Mouse (Mus musculus) small intestine, adult 10 weeks (tissue): Measurements from ENCODE around the gene Pde3b. TPM values are rescaled to one million over a fixed set of nuclear protein-coding genes. Genes with fewer than 3 reads are reported as not detected.

Experiments used
- polyA plus RNA-seq: library from polyadenylated mRNA; stranded (reverse); fragments of 350-450 nt; fragmentation: Illumina TruSeq; extraction: RNeasy Lipid Tissue Mini Kit (QIAGEN cat#74804); gene quantifications from one replicate; pipeline ENCODE4 v1.2.3, GENCODE M21; 2014; ENCODE audit warnings: low replicate concordance

The Pde3b gene
- 17.7 TPM for polyA plus RNA-seq

GRCm38 (mm10) chr7:114414421-114415335 lies at the start of gene Pde3b:
Gene Pde3b (plus strand): TSS chr7:114415281.

DNA sequence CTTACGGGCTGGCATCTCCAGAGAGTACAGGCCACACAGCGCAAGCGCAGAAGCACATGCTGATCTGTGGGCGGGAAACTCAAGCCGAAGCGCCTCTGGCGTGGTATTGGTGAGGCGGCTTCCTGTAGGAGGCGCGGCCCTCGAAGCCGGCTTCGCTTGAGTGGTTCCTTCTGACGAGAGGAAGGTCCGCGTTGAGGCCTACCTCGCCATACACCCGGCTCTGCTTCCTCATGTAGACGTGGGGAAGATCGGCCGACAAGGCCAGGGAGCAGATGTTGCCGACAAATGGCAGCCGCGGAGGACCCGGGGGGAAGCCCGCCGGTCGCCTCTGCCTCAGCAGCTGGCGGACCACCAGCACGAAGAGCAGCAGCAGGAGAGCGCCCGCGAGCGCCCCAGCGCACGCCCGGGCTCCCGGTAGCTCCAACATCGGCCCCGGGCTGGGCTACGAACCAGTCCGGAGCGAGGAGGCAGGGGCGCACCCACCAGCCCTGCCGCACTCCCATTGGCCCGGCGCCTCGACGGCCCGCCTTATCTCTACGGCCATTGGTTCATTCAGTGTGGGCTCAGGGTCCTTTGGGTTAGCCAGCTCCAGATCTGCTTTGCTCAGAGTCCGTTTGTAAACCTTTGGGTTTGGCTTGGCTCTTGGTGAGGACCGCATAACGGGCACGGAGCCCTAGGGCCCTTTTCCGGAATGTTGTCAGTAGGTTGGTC lies 147.6 kb downstream of the Pde3b start, which contains the start of gene Cyp2r1:
Cyp2r1 (minus strand) TSS at position 442 of the 711 bp plus-strand sequence.

Other genes starting within 250 kb of the Pde3b start
- 338 TPM for gene Copb1, start 160.6 kb upstream of the Pde3b start, polyA plus RNA-seq
- gene Psma1, start 139.2 kb upstream of the Pde3b start, polyA plus RNA-seq = 342 TPM
- 13.7 TPM for gene Cyp2r1, start 147.7 kb downstream of the Pde3b start, polyA plus RNA-seq
- gene Calca, start 221.1 kb downstream of the Pde3b start, polyA plus RNA-seq = not detected